In the genomic region with DNA sequence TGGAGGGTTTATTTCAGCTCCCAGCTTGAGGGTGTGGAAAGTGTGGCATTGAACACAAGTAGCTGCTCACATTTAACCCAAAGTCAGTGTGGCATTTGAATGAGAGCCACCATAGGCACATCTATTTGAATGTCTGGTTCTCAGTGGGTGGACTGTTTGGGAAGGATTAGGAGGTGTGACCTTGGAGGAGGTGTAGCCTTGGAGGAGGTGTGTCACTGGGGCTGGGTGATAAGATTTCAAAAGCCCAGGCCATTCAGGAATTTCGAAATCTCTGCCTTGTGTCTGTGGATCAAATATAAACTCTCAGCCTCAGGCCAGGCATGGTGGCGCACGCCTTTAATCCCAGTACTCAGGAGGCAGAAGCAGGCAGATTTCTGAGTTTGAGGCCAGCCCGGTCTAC, we compare ENCODE assay signal across 38 mouse cellular contexts. TPM values are rescaled to one million over a fixed set of nuclear protein-coding genes. Genes with fewer than 3 reads are reported as not detected.
"Had no signal": no experiment of that assay in that cellular context is flagged by ENCODE, and none has a peak within 500 bp of the region (broad histone marks: within the 10 kb centered on the region; RNA-seq: fewer than 3 reads in every experiment).

No protein-coding gene starts in this region.

- ATAC-seq: hindbrain, postnatal 0 days; intestine, embryonic 16.5 days had no signal

- H3K27me3 ChIP-seq: heart, embryonic 13.5 days; heart, embryonic 15.5 days; hindbrain, embryonic 13.5 days; hindbrain, embryonic 15.5 days; kidney, embryonic 15.5 days; limb, embryonic 13.5 days; limb, embryonic 15.5 days had no signal

- H3K4me1 ChIP-seq: heart, embryonic 13.5 days; heart, embryonic 15.5 days; hindbrain, embryonic 13.5 days had no signal

- H3K4me2 ChIP-seq: heart, embryonic 11.5 days; heart, embryonic 13.5 days; heart, embryonic 15.5 days; hindbrain, embryonic 13.5 days; hindbrain, embryonic 15.5 days; kidney, embryonic 15.5 days; limb, embryonic 13.5 days; limb, embryonic 15.5 days had no signal

- DNase-seq: gastrocnemius, postnatal 14 days; gastrocnemius, postnatal 36 days; heart, adult 11 months; heart, adult 2 months; heart, postnatal 14 days; heart, postnatal 36 days; kidney, adult 11 months; kidney, adult 2 months; kidney, adult 9 months; kidney, postnatal 14 days; kidney, postnatal 36 days; layer of hippocampus, adult 9-11 months; layer of hippocampus, postnatal 36 days; left cerebral cortex, postnatal 4 days had no signal

- H3K9ac ChIP-seq: heart, embryonic 13.5 days; heart, embryonic 15.5 days; hindbrain, embryonic 13.5 days; hindbrain, embryonic 15.5 days; kidney, embryonic 15.5 days; limb, embryonic 13.5 days; limb, embryonic 15.5 days; liver, embryonic 14.5 days had no signal

- H3K9me3 ChIP-seq: heart, embryonic 13.5 days; heart, embryonic 15.5 days; hindbrain, embryonic 13.5 days; hindbrain, embryonic 15.5 days; kidney, embryonic 15.5 days; limb, embryonic 13.5 days; limb, embryonic 15.5 days had no signal

- H3K36me3 ChIP-seq: heart, embryonic 13.5 days; heart, embryonic 15.5 days; hindbrain, embryonic 13.5 days; hindbrain, embryonic 15.5 days; kidney, embryonic 15.5 days; limb, embryonic 13.5 days; limb, embryonic 15.5 days had no signal

- H3K27ac ChIP-seq: heart, adult 2 months; heart, embryonic 13.5 days; heart, embryonic 15.5 days; hindbrain, embryonic 13.5 days; hindbrain, embryonic 15.5 days; hindbrain, postnatal 0 days; kidney, embryonic 15.5 days; kidney, postnatal 0 days; limb, embryonic 13.5 days; limb, embryonic 15.5 days; liver, embryonic 14.5 days had no signal

- H3K4me3 ChIP-seq: heart, adult 2 months; heart, embryonic 13.5 days; heart, embryonic 15.5 days; hindbrain, embryonic 13.5 days; hindbrain, embryonic 15.5 days; kidney, embryonic 15.5 days; limb, embryonic 13.5 days; limb, embryonic 15.5 days had no signal

RNA-seq across cellular contexts. Expression of a gene that starts 11.8 kb away (rescaled TPM):
- total RNA-seq: gastrocnemius, adult 18-20 months; gastrocnemius, adult 8-10 months; gastrocnemius, postnatal 14 days; gastrocnemius, postnatal 36 days; heart, adult 2 months; heart, postnatal 14 days; heart, postnatal 36 days; hindbrain, postnatal 0 days; layer of hippocampus, adult 18-20 months; layer of hippocampus, adult 8-10 months; layer of hippocampus, postnatal 14 days; layer of hippocampus, postnatal 36 days; left cerebral cortex, adult 18-20 months; left cerebral cortex, adult 8-10 months; left cerebral cortex, postnatal 10 days; left cerebral cortex, postnatal 25 days; left cerebral cortex, postnatal 4 days had no signal
- polyA plus RNA-seq: heart, adult 2 months; heart, embryonic 11.5 days; heart, embryonic 13.5 days; heart, embryonic 15.5 days; heart, postnatal 0 days; hindbrain, embryonic 11.5 days; hindbrain, embryonic 13.5 days; hindbrain, embryonic 15.5 days; hindbrain, postnatal 0 days; kidney, adult 2 months; kidney, embryonic 15.5 days; kidney, postnatal 0 days; limb, embryonic 11.5 days; limb, embryonic 13.5 days; limb, embryonic 15.5 days had no signal

RNA-seq across cellular contexts. Expression of a gene that starts 23.1 kb away (rescaled TPM):
- total RNA-seq: heart, adult 2 months; heart, postnatal 14 days; heart, postnatal 36 days had no signal
